Mouse (Mus musculus) intestine, embryonic 16.5 days (tissue): ENCODE results near the gene Zbtb17. TPM values are rescaled to one million over a fixed set of nuclear protein-coding genes. Genes with fewer than 3 reads are reported as not detected.

ENCODE experiments used
- ATAC-seq: fragments of 200-750 bp; cut with Nextera tagmentation; 2 replicates; pipeline ENCODE4 v1.8.0; 2017; ENCODE audit warnings: moderate TSS enrichment, moderate library complexity
- H3K27ac ChIP-seq: fragments of 300-500 bp; sonication (generic); 2 replicates; pipeline ENCODE4 v1.5.1; 2014; ENCODE audit warnings: mild to moderate bottlenecking, low read length
- H3K27me3 ChIP-seq: fragments of 300-500 bp; sonication (generic); replicated peaks from 2 replicates; pipeline ENCODE4 v1.6.1; 2014; ENCODE audit warnings: low read length, control low read depth, mixed read lengths; ENCODE audit not compliant: control insufficient read depth, insufficient read depth
- H3K36me3 ChIP-seq: fragments of 300-500 bp; sonication (generic); 2 replicates; pipeline ENCODE4 v1.6.1; 2014; ENCODE audit warnings: low read length, control low read depth; ENCODE audit not compliant: control insufficient read depth, insufficient read depth
- H3K4me1 ChIP-seq: fragments of 300-500 bp; sonication (generic); 2 replicates; pipeline ENCODE4 v1.6.1; 2014; ENCODE audit warnings: low read length, control low read depth, mixed read lengths; ENCODE audit not compliant: control insufficient read depth, insufficient read depth
- H3K4me2 ChIP-seq: fragments of 300-500 bp; sonication (generic); 2 replicates; pipeline ENCODE4 v1.6.1; 2014; ENCODE audit warnings: low read depth, low read length, control low read depth
- H3K4me3 ChIP-seq: fragments of 300-500 bp; sonication (generic); 2 replicates; pipeline ENCODE4 v1.5.1; 2014; ENCODE audit warnings: mild to moderate bottlenecking, low read length
- H3K9ac ChIP-seq: fragments of 300-500 bp; sonication (generic); 2 replicates; pipeline ENCODE4 v1.6.1; 2014; ENCODE audit warnings: low read depth, low read length
- H3K9me3 ChIP-seq: fragments of 300-500 bp; sonication (generic); 2 replicates; pipeline ENCODE4 v1.6.1; 2016; ENCODE audit warnings: low read length, control low read depth; ENCODE audit not compliant: control insufficient read depth
- WGBS: fragments of 180-500 bp; shearing (Covaris S2); extraction: QIAGEN DNeasy Blood & Tissue Kit; methylation state at CpG from one replicate; pipeline ENCODE4 v1.1.7; 2014; 5-methylcytosine and 5-hydroxymethylcytosine counted together
- polyA plus RNA-seq: library from polyadenylated mRNA; unstranded; fragments of >200 nt; fragmentation: Nextera tagmentation; extraction: Ambion mirVana; gene quantifications from 2 replicates; pipeline ENCODE4 v1.2.1, GENCODE M21; 2015

Zbtb17 gene
- polyA plus RNA-seq, 1 experiment from 2014 or later = 27.2 TPM

DNA sequence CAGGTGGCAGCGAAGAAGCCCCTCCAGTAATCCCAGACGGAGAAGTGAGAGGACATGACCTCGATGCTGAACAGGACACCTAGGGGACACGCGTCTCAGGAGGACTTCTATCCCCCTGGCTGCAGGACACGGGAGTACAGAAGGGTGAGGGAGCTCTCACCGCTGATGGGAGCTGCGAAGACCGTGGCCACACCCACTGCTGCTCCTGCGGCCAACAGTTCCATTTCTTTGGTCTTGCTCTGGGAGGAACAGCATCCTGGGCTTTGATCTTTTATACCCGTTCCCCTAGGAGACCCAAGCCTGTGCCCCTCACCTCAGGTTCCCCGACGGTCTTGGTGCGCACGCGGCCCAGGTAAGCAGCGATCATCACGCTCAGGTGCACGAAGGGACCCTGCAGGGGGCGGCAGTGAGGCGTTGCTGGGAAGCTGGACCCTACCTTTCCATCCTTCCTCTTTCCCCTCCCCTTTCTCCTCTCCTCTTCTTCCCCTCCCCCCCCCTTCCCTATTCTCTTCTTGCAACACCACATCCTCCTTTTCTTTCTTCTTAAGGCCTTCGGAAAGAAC lies 32.9 kb upstream of the Zbtb17 start:
- Histone ChIP-seq H3K27me3 (no peaks in the 10 kb centered on the region), H3K9ac (no peak overlapping the region), H3K4me3 (no peak overlapping the region), H3K36me3 (no peaks in the 10 kb centered on the region), H3K27ac (no peak overlapping the region), H3K4me1 (peaks cover 6% of the 10 kb centered on the region), H3K4me2 (no peak overlapping the region), H3K9me3 (no peaks in the 10 kb centered on the region)
- 20% methylated on average over 22 of the region's 22 CpGs for WGBS
- ATAC-seq = no peak

DNA sequence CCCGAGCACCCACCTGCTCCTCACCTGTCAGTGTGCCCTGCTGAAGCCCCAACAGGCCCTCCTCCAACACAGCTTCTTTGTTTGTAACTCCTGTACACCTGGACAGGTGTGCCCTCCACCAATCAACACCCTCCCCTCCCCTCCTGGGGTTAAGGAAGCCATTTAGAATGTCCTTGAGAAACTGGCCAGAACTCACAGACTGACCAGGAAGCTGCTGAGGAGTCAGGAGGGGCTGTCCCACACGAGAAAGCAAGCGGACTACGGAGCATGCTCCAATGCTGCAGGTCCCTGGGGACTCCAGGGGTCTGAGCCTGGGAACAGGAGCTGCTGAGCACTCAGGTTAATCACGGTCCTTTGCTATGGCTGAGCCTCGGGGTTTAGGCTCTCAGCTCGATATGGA lies 28.5 kb upstream of the Zbtb17 start, which contains the start of gene Clcnkb:
Clcnkb (minus strand) TSS at position 91 of the 400 bp plus-strand sequence.
- Histone ChIP-seq H3K9ac (no peak within 1 kb of the TSS), H3K4me1 (peaks cover 11% of the 10 kb centered on the region), H3K27ac (no peak within 1 kb of the TSS), H3K9me3 (no peaks in the 10 kb centered on the region), H3K36me3 (no peaks in the 10 kb centered on the region), H3K4me3 (no peak within 1 kb of the TSS), H3K27me3 (no peaks in the 10 kb centered on the region), H3K4me2 (no peak within 1 kb of the TSS)
- 65% methylated on average over 7 of the region's 7 CpGs for WGBS
- ATAC-seq = no peak

DNA sequence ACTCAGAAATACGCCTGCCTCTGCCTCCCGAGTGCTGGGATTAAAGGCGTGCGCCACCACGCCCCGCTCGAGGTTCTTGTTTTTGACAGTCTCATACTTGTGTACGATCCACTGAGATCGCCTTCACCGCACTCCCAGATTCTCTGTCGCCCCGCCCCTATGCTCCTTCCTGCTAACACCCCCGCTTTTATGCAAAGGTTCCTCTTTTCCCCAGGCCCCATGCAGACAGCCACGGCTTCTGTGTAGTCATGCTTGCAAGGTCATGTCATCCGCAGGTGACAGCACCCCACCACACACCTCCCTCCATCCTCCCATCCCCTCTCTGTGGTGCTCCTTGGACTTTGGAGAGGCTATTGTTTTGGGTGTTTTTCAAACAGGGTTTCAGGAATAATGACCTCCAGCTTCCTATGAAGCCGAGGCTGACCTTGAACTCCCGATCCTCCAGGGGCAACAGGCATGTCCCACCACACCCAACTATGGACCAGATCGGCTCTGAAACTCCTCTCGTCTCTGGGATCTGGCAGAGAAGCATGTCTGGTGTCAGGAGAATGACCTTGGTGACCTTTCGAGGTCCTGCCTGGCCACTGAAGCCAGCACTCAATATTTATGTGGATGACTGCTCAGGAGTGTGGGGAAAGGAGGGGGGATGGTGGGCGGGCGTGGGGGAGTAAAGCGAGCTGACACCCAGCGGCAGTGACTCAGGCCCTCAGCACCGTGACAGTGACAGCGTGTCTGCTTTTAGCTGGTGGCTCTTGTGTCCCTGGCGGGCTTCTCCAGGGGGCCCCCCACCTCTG lies 24.9 kb upstream of the Zbtb17 start:
- WGBS = 60% methylated on average over 27 of the region's 27 CpGs
- Histone ChIP-seq H3K4me3 (no peak overlapping the region), H3K9me3 (no peaks in the 10 kb centered on the region), H3K4me2 (no peak overlapping the region), H3K27ac (no peak overlapping the region), H3K9ac (no peak overlapping the region), H3K27me3 (no peaks in the 10 kb centered on the region), H3K36me3 (no peaks in the 10 kb centered on the region), H3K4me1 (peaks cover 23% of the 10 kb centered on the region)
- ATAC-seq = no peak

DNA sequence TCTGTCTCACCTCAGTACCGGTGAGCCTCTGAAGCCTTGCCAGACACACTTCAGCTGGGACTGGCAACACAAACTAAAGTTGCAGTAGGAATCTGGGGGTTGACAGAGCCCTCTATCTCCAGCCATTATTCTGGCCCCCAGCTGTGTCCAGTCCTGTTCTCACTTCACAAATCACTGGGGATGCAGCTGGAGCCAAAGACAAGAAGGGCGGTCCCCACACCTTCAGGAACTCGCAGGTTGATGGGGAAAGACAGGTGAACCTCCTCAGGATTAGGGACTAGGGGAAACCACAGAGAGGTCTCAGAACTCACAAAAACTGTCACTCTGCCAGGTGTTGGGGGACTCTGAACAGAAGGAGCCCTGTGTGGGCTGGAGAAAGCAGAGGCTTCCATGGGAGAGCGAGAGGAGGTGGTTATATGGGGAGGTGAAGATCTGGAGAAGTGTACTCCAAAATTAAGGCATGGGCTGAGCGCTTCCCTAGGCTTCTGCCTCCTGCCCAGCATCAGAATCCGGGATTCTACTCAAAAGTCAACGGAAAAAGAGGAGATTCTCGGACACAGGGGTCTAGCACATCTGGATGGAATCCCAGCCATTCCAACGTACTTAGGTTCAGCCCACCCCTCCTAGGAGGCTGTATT lies 24.1 kb upstream of the Zbtb17 start, which contains the start of gene Hspb7:
Hspb7 (plus strand) TSS at position 588 of the 638 bp plus-strand sequence.
- Histone ChIP-seq H3K27me3 (no peaks in the 10 kb centered on the region), H3K27ac (peak within 1 kb of the TSS; percentile 73), H3K4me1 (peaks cover 26% of the 10 kb centered on the region), H3K4me2 (peak within 1 kb of the TSS; percentile 38), H3K9ac (peak within 1 kb of the TSS; percentile 60), H3K9me3 (no peaks in the 10 kb centered on the region), H3K4me3 (peak within 1 kb of the TSS; percentile 31), H3K36me3 (no peaks in the 10 kb centered on the region)
- WGBS = 54% methylated on average over 9 of the region's 9 CpGs
- ATAC-seq = no peak

DNA sequence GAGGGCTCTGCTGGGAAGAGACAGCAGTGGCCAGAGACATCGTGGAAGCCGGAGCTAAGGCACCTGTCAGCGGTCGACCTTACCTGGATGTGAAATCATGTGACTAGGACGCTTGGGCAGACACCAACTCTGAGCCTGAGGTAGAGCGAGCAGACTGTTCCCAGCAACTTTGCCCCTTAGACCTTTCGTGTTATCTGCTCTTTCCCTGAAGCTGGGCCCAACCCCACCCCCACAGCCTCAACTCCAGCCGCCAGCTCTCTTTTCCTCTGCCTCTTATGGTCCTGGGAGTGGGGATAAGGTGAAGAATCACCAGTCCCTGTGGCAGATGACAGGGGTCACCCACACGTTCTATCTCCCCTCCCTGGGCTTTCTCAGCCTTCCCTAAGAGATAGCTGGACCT lies 23.6 kb upstream of the Zbtb17 start:
- no peaks in the 10 kb centered on the region for H3K27me3 ChIP-seq
- H3K9me3 ChIP-seq = no peaks in the 10 kb centered on the region
- ATAC-seq = peak; percentile 80
- no peak overlapping the region for H3K4me3 ChIP-seq
- 34% methylated on average over 9 of the region's 9 CpGs for WGBS
- no peaks in the 10 kb centered on the region for H3K36me3 ChIP-seq
- no peak overlapping the region for H3K4me2 ChIP-seq
- H3K9ac ChIP-seq = peak overlapping the region; percentile 60; the same call in 1 of the 2 replicates
- peak overlapping the region; percentile 73 for H3K27ac ChIP-seq
- H3K4me1 ChIP-seq = peaks cover 31% of the 10 kb centered on the region

DNA sequence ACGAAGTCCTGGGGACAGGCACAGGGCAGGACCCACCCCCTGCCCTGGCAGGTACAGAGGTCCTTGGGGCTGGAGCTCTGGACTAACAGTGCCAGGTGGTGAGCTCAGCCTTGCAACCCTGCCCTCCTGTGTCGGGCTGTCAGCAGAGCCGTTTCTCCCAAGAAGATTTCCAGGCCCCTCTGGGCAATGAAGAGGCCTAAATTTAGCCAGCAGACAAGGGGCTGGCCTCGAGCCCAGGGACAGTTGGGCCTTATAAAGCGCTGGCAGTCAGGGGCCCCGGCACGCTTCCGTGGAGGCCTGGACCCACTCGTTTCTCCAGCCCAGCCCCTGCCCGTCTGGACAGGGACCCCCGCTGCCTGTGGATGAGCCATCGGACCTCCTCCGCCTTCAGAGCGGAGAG lies 23.0 kb upstream of the Zbtb17 start:
- peak overlapping the region; percentile 73 for H3K27ac ChIP-seq
- H3K9me3 ChIP-seq = no peaks in the 10 kb centered on the region
- H3K36me3 ChIP-seq = no peaks in the 10 kb centered on the region
- no peaks in the 10 kb centered on the region for H3K27me3 ChIP-seq
- peak; percentile 63 for ATAC-seq
- WGBS = 51% methylated on average over 14 of the region's 14 CpGs
- H3K9ac ChIP-seq = peak overlapping the region; percentile 60
- peaks cover 35% of the 10 kb centered on the region for H3K4me1 ChIP-seq
- peak overlapping the region; percentile 38 for H3K4me2 ChIP-seq
- peak overlapping the region; percentile 31 for H3K4me3 ChIP-seq

DNA sequence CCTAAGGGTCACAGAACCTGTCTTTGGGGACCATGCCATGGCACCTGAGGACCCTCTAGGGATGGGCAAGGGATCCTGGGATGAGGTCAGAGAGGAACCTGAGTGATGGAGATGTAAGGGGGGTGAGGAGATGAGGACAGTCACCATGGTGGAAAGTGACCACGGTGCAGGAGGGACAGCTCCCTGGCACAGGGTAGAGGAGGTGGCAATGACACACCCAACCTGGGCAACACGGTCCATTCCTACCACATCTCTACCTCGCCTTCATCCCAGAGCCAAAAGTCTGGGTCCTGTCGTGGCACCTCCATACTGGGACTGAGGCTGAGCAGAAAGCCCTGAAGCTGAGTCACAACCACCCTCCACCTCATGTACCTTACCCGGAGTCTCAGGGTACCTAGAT lies 21.6 kb upstream of the Zbtb17 start:
- H3K4me3 ChIP-seq = 0 out of 2 replicates have a peak overlapping the region, but pooled peaks have one; percentile 31
- ATAC-seq = no peak
- 0 out of 2 replicates have a peak overlapping the region, but pooled peaks have one; percentile 37 for H3K9ac ChIP-seq
- no peaks in the 10 kb centered on the region for H3K9me3 ChIP-seq
- peaks cover 35% of the 10 kb centered on the region for H3K4me1 ChIP-seq
- H3K4me2 ChIP-seq = peak overlapping the region; percentile 38; the same call in 1 of the 2 replicates
- H3K27ac ChIP-seq = no peak overlapping the region
- no peaks in the 10 kb centered on the region for H3K27me3 ChIP-seq
- H3K36me3 ChIP-seq = no peaks in the 10 kb centered on the region
- 84% methylated on average over 5 of the region's 5 CpGs for WGBS

DNA sequence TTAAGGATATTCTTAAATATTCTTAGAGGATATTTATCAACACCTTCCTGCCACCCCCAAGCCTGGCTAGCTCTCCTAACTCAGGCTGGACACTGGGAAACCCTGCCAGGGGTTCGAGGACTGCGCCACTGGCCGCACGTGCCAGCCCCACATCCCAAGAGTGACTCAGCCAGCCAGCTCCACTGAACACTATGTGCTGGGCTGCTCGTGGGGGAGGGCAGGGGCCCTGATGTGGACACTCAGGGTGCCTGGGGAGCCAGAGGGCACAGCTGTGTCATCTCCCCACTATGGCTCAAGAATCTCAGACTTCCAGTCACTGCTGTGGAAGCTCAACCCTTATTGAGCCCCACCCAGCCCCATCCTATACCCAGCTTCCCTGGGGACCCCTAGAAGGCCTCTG lies 21.2 kb upstream of the Zbtb17 start:
- ATAC-seq = no peak
- Histone ChIP-seq H3K4me1 (peaks cover 35% of the 10 kb centered on the region), H3K27me3 (no peaks in the 10 kb centered on the region), H3K36me3 (no peaks in the 10 kb centered on the region), H3K9me3 (no peaks in the 10 kb centered on the region), H3K4me2 (no peak overlapping the region), H3K27ac (no peak overlapping the region), H3K4me3 (no peak overlapping the region), H3K9ac (0 out of 2 replicates have a peak overlapping the region, but pooled peaks have one; percentile 37)
- WGBS = 85% methylated on average over 5 of the region's 5 CpGs

DNA sequence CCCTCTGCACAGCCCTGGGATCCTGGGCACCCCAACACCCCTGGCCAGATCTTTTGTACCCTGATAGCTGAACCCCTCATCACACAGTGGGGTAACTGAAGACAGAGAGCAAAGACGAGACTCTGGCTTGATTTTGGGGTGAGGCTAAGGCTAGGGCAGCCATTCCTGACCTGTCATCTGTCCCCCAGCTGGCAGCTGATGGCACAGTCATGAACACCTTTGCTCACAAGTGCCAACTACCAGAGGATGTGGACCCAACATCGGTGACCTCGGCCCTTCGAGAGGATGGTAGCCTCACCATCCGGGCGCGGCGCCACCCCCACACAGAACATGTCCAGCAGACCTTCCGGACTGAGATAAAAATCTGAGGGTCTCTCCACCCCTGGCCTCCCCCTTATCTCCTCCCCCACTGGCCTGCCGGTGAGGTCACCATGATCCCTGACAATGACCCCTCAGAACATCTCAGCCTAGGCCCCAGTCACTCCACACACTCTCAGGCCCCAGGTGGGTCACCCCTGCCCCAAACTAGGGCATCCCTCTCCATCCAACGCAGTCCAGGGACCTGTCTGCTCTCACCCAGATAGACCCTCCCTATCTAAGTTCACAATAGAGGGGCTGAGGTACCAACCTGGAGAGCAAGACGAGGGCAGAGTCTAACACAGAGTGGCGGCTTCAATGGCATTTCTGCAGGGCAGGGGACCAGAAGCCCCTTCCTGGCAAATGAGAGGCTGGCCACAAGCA lies 20.6 kb upstream of the Zbtb17 start:
- Histone ChIP-seq H3K4me3 (no peak overlapping the region), H3K9ac (0 out of 2 replicates have a peak overlapping the region, but pooled peaks have one; percentile 37), H3K4me2 (no peak overlapping the region), H3K4me1 (peaks cover 35% of the 10 kb centered on the region), H3K9me3 (no peaks in the 10 kb centered on the region), H3K27me3 (no peaks in the 10 kb centered on the region), H3K27ac (no peak overlapping the region), H3K36me3 (no peaks in the 10 kb centered on the region)
- WGBS = 90% methylated on average over 13 of the region's 13 CpGs
- ATAC-seq = no peak
